Mouse (Mus musculus): ENCODE measurements around the gene Zc3h12d. TPM values are rescaled to one million over a fixed set of nuclear protein-coding genes. Genes with fewer than 3 reads are reported as not detected.

The Zc3h12d gene
- polyA plus RNA-seq (2012; rRNA removed): 0.12 and 0.17 TPM in 2 replicates

DNA sequence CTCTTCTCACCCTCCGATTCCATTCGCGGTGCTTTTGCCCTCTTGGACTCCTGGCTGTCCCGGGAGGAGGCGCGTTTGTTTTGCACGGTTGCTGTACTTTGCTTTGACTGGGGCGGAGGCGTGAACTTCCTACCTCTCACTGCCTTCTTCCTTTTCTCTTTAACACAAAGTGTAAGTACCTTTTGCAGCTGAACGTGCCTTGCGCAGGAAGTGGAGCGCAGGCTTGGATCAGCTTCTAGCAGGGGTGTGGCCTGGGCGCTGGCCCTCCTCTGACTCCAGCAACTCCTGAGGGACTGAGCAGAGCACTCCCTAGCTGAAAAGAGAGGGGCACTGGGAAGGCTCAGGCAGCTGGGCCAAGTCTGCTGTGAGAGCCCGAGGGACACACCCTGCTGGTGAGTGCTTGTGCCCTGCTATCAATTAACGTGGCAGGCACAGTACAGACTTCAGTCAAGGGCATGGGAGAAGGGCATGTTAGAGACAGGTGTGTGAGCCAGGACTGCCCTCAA is at the start of gene Zc3h12d:
TSS of gene Zc3h12d (plus strand) at position 300 of the 506 bp plus-strand sequence.

GRCm38 (mm10) chr10:7792751-7793385 is 39.4 kb upstream of the Zc3h12d start, which contains the start of the genes Ginm1 and Ppil4:
Gene Ginm1, minus strand, starts transcription at chr10:7792824.
Gene Ppil4, plus strand, starts transcription at chr10:7792891.

Other genes starting within 250 kb of the Zc3h12d start
- 83.1 and 84.0 TPM in 2 replicates for gene Lrp11, start 242.7 kb upstream of the Zc3h12d start, polyA plus RNA-seq (2012; rRNA removed)
- gene Nup43, start 165.0 kb upstream of the Zc3h12d start, polyA plus RNA-seq (2012; rRNA removed): 23.3 and 26.2 TPM in 2 replicates
- gene Pcmt1, start 151.3 kb upstream of the Zc3h12d start, polyA plus RNA-seq (2012; rRNA removed): 104 and 107 TPM in 2 replicates
- 25.5 and 26.8 TPM in 2 replicates for gene Lats1, start 151.3 kb upstream of the Zc3h12d start, polyA plus RNA-seq (2012; rRNA removed)
- gene Katna1, start 106.5 kb upstream of the Zc3h12d start, polyA plus RNA-seq (2012; rRNA removed): 13.8 and 14.2 TPM in 2 replicates
- 28.8 and 34.0 TPM in 2 replicates for gene Ginm1, start 39.6 kb upstream of the Zc3h12d start, polyA plus RNA-seq (2012; rRNA removed)
- gene Ppil4, start 39.6 kb upstream of the Zc3h12d start, polyA plus RNA-seq (2012; rRNA removed): 22.1 and 22.8 TPM in 2 replicates
- gene Tab2, start 123.8 kb downstream of the Zc3h12d start, polyA plus RNA-seq (2012; rRNA removed): 39.9 and 42.2 TPM in 2 replicates

Data from central nervous system, embryonic 18 days (tissue).